Mouse (Mus musculus) MEL (cell line): ENCODE results near the gene Tanc1. TPM values are rescaled to one million over a fixed set of nuclear protein-coding genes. Genes with fewer than 3 reads are reported as not detected.

Experiments used
- DNase-seq: peaks from one replicate; pipeline ENCODE4 v3.0.0; 2011; ENCODE audit warnings: low read depth, low spot score
- H3K27ac ChIP-seq: 2 replicates; pipeline ENCODE4 v1.5.1; 2012; ENCODE audit warnings: low read depth, mild to moderate bottlenecking, control low read depth, low read length, moderate library complexity; ENCODE audit not compliant: control insufficient read depth
- H3K27me3 ChIP-seq, 2 experiments: fragments of 150-350 bp in 1 of 2; sonication (generic) in 1 of 2; 2 replicates each; pipeline ENCODE4 v1.6.1; 2012; ENCODE audit warnings: low read length in 2 of 2, mild to moderate bottlenecking in 2 of 2, improper control_type of control experiment in 1 of 2, moderate library complexity in 1 of 2; ENCODE audit not compliant: insufficient read depth in 2 of 2, control insufficient read depth in 1 of 2
- H3K36me3 ChIP-seq, 2 experiments: 2 replicates each; pipeline ENCODE4 v1.6.1; 2012 to 2014; ENCODE audit warnings: low read length in 2 of 2, improper control_type of control experiment in 1 of 2, inconsistent platforms in 1 of 2, mild to moderate bottlenecking in 1 of 2; ENCODE audit not compliant: insufficient read depth in 2 of 2, control insufficient read depth in 1 of 2
- H3K4me1 ChIP-seq, 2 experiments: fragments of 150-350 bp in 1 of 2; sonication (generic) in 1 of 2; 2 replicates each; pipeline ENCODE4 v1.6.1; 2012; ENCODE audit warnings: low read length in 2 of 2, improper control_type of control experiment in 1 of 2, mild to moderate bottlenecking in 1 of 2; ENCODE audit not compliant: insufficient read depth in 2 of 2, control insufficient read depth in 1 of 2
- H3K4me3 ChIP-seq, 2 experiments: fragments of 150-350 bp in 1 of 2; sonication (generic) in 1 of 2; 2 replicates each; pipeline ENCODE4 v1.5.1; 2012; ENCODE audit warnings: low read depth in 2 of 2, low read length in 2 of 2, mild to moderate bottlenecking in 2 of 2, moderate library complexity in 2 of 2, control low read depth in 1 of 2, improper control_type of control experiment in 1 of 2; ENCODE audit not compliant: control insufficient read depth in 1 of 2, insufficient read depth in 1 of 2
- H3K79me2 ChIP-seq: 2 replicates; pipeline ENCODE4 v1.6.1; 2012; ENCODE audit warnings: mild to moderate bottlenecking, low read length, moderate library complexity; ENCODE audit not compliant: control insufficient read depth, poor library complexity, insufficient read depth
- H3K9ac ChIP-seq: 2 replicates; pipeline ENCODE4 v1.6.1; 2012; ENCODE audit warnings: low read depth, mild to moderate bottlenecking, control low read depth, low read length, moderate library complexity; ENCODE audit not compliant: control insufficient read depth, poor library complexity, severe bottlenecking
- H3K9me3 ChIP-seq: fragments of 150-350 bp; sonication (generic); replicated peaks from 2 replicates; pipeline ENCODE4 v1.6.1; 2012; ENCODE audit warnings: mild to moderate bottlenecking, low read length, improper control_type of control experiment, moderate library complexity; ENCODE audit not compliant: insufficient read depth
- ELF1 ChIP-seq: IDR thresholded peaks from 2 replicates; pipeline ENCODE4 v1.6.1; 2014; ENCODE audit warnings: low read depth, mild to moderate bottlenecking, inconsistent platforms, low read length, improper control_type of control experiment, moderate library complexity
- EP300 ChIP-seq, 2 experiments: IDR thresholded peaks; 2 replicates each; pipeline ENCODE4 v1.6.1; 2011; ENCODE audit warnings: improper control_type of control experiment in 2 of 2, low read length in 2 of 2, low read depth in 1 of 2, mild to moderate bottlenecking in 1 of 2
- ETS1 ChIP-seq: IDR thresholded peaks from 2 replicates; pipeline ENCODE4 v1.6.1; 2012; ENCODE audit warnings: low read depth, mild to moderate bottlenecking, inconsistent platforms, low read length, improper control_type of control experiment, moderate library complexity
- GABPA ChIP-seq: IDR thresholded peaks from 2 replicates; pipeline ENCODE4 v1.6.1; 2012; ENCODE audit warnings: low read depth, mild to moderate bottlenecking, inconsistent platforms, low read length, improper control_type of control experiment, moderate library complexity
- JUND ChIP-seq: IDR thresholded peaks from 2 replicates; pipeline ENCODE4 v1.6.1; 2011; ENCODE audit warnings: low read depth, mild to moderate bottlenecking, improper control_type of control experiment, low read length
- MAZ ChIP-seq: IDR thresholded peaks from 2 replicates; pipeline ENCODE4 v1.6.1; 2012; ENCODE audit warnings: low read depth, mild to moderate bottlenecking, inconsistent platforms, low read length, improper control_type of control experiment
- MEF2A ChIP-seq: IDR thresholded peaks from 2 replicates; pipeline ENCODE4 v1.6.1; 2014; ENCODE audit warnings: low read depth, mild to moderate bottlenecking, inconsistent platforms, low read length, improper control_type of control experiment; ENCODE audit not compliant: poor library complexity, insufficient replicate concordance, severe bottlenecking; ENCODE audit errors: extremely low read depth
- NRF1 ChIP-seq: IDR thresholded peaks from 2 replicates; pipeline ENCODE4 v1.6.1; 2014; ENCODE audit warnings: low read depth, mild to moderate bottlenecking, inconsistent platforms, low read length, improper control_type of control experiment, moderate library complexity; ENCODE audit not compliant: poor library complexity, insufficient read depth, severe bottlenecking
- POLR2AphosphoS2 ChIP-seq: IDR thresholded peaks from 2 replicates; pipeline ENCODE4 v1.6.1; 2011; ENCODE audit warnings: low read length, improper control_type of control experiment
- TAL1 ChIP-seq: IDR thresholded peaks from 2 replicates; pipeline ENCODE4 v1.6.1; 2012; ENCODE audit warnings: mild to moderate bottlenecking, inconsistent platforms, low read length, moderate library complexity, mixed read lengths
- TCF12 ChIP-seq: IDR thresholded peaks from 2 replicates; pipeline ENCODE4 v1.6.1; 2014; ENCODE audit warnings: low read depth, mild to moderate bottlenecking, inconsistent platforms, low read length, improper control_type of control experiment, moderate library complexity
- UBTF ChIP-seq: IDR thresholded peaks from 2 replicates; pipeline ENCODE4 v1.6.1; 2012; ENCODE audit warnings: low read depth, mild to moderate bottlenecking, inconsistent platforms, low read length, improper control_type of control experiment, moderate library complexity, borderline replicate concordance; ENCODE audit not compliant: insufficient read depth
- ZC3H11A ChIP-seq: IDR thresholded peaks from 2 replicates; pipeline ENCODE4 v1.6.1; 2012; ENCODE audit warnings: low read depth, mild to moderate bottlenecking, inconsistent platforms, low read length, improper control_type of control experiment
- ZMIZ1 ChIP-seq: IDR thresholded peaks from 2 replicates; pipeline ENCODE4 v1.6.1; 2012; ENCODE audit warnings: low read depth, mild to moderate bottlenecking, inconsistent platforms, low read length, improper control_type of control experiment, moderate library complexity
- polyA plus RNA-seq, 2 experiments: library from polyadenylated mRNA; stranded (reverse) in 1 of 2; unstranded in 1 of 2; fragments of >175 nt in 1 of 2; fragments of >200 nt in 1 of 2; gene quantifications; 2 replicates each; pipeline versions ENCODE4 v1.2.1 to v1.2.4; 2012; ENCODE audit warnings: low replicate concordance in 2 of 2, low read depth in 1 of 2; ENCODE audit not compliant: insufficient read length in 2 of 2, insufficient read depth in 1 of 2, missing spikeins in 1 of 2
- total RNA-seq: library from RNA; depleted of rRNA; stranded (reverse); fragments of 300-350 nt; gene quantifications from 2 replicates; pipeline ENCODE4 v1.2.3, GENCODE M21; 2012; rRNA removed

The Tanc1 gene
- total and polyA plus RNA-seq, 3 experiments = 0.54 to 0.78 TPM; not detected in 1

GRCm38 (mm10) chr2:59889699-59890098 lies 277.9 kb downstream of the Tanc1 start:
- no peak overlapping the region for H3K9ac ChIP-seq
- TF ChIP-seq TCF12 (no peak), ZMIZ1 (no peak), ETS1 (no peak), NRF1 (no peak), MAZ (no peak), ZC3H11A (no peak), ELF1 (no peak), TAL1 (no peak), POLR2AphosphoS2 (no peak), EP300 (IDR thresholded peaks at IDR 0.05; ENCODE audit: low read depth in 1 of 2, low read length in 2 of 2) (no peak), UBTF (no peak), JUND (no peak), GABPA (no peak), MEF2A (no peak)
- TF ChIP-seq, all 39 proteins: peak for 0
- Histone ChIP-seq H3K9me3 (no peaks in the 10 kb centered on the region), H3K27me3 (no peaks in the 10 kb centered on the region), H3K4me3 (no peak overlapping the region), H3K27ac (no peak overlapping the region), H3K4me1 (peaks cover 0 to 3% of the 10 kb centered on the region in 2 experiments; a peak in 1 of 4 replicates), H3K36me3 (no peaks in the 10 kb centered on the region; a peak in 1 of 4 replicates), H3K79me2 (no peaks in the 10 kb centered on the region)
- no peak for DNase-seq

Other genes starting within 250 kb of the Tanc1 start
- gene Dapl1, start 127.4 kb upstream of the Tanc1 start, total RNA-seq = not detected in 2 replicates
- not detected for gene Dapl1, start 127.4 kb upstream of the Tanc1 start, polyA plus RNA-seq